Mouse (Mus musculus) kidney, adult 18-20 months (tissue): ENCODE data around the gene Slc9b1.

Experiments used
- DNase-seq: peaks from one replicate; pipeline ENCODE4 v3.0.0; 2021

The Slc9b1 gene

GRCm38 (mm10) chr3:135347739-135348264 lies at the start of gene Slc9b1:
Slc9b1 (plus strand) TSS chr3:135348029.
- DNase-seq = no peak

GRCm38 (mm10) chr3:135298560-135298959 lies 49.3 kb upstream of the Slc9b1 start:
- no peak for DNase-seq

- DNase-seq = no peak
Measured at GRCm38 (mm10) chr3:135300081-135300480, 47.7 kb upstream of the Slc9b1 start.

- no peak for DNase-seq
Measured at GRCm38 (mm10) chr3:135304060-135304459, 43.8 kb upstream of the Slc9b1 start.

DNA sequence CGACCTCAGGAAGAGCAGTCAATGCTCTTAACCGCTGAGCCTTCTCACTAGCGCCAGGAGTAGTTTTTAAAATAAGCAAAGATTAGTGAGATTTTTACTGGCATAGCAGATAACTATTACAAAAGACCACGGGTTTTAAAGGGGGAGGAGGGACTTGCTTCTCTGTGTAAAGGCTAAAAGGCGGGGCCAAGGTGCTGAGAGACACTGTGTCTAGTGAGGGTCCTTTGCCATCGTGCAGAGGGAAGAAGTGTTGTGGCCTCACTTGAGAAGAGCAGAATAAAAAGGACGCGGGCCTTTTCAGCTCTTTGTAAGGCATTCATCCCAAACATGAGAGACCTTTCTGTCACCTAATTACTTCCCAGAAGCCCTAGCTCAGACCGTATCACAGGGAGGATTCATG lies 43.3 kb upstream of the Slc9b1 start:
- no peak for DNase-seq

DNA sequence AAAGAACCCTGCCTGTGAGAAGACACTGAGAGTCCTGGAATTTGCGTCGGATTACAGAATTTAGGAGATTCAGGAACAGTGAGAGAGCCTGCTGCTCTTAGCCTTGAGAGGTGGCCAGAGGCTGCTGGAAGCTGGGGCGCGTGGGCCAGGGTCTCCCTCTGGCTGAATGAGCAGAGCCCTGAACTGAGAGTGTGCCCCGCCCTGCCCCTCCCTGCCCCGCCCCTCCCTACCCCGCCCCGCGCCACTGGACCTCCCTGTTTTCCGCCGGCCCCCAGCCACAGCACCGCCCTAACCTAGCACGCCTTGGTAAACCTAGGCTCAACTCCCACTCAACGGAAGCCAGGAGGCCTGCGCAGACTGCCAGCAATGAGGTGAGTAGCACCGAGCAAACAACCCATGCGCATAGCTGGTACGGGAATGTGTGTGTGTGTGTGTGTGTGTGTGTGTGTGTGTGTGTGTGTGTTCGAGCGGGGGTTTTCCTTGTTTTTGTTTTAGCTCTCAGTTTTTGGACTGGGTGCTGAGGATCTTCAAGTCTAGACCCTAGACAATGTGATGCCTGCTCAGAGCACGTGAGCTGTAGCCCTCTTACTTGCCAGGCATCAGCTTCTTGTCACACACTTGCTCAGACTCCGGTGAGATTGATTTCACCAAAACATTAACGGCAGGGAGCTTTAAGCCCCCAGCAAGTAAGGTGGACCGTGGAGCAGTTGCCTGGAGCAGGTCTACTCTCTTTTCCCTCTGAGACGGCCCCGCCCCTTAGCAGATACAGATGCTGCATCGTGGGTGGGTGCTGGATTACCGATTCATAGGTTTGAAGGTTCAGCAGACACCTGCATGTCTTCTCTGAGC lies 40.2 kb upstream of the Slc9b1 start, which contains the start of gene Slc9b2:
Gene Slc9b2 (plus strand): TSS at position 290 of the 849 bp plus-strand sequence.
- no peak for DNase-seq

- no peak for DNase-seq
Measured at GRCm38 (mm10) chr3:135312916-135313491, 34.8 kb upstream of the Slc9b1 start.

GRCm38 (mm10) chr3:135313727-135314126 lies 34.1 kb upstream of the Slc9b1 start:
- no peak for DNase-seq

- no peak for DNase-seq
Measured at GRCm38 (mm10) chr3:135314811-135315210, 33.0 kb upstream of the Slc9b1 start.

DNA sequence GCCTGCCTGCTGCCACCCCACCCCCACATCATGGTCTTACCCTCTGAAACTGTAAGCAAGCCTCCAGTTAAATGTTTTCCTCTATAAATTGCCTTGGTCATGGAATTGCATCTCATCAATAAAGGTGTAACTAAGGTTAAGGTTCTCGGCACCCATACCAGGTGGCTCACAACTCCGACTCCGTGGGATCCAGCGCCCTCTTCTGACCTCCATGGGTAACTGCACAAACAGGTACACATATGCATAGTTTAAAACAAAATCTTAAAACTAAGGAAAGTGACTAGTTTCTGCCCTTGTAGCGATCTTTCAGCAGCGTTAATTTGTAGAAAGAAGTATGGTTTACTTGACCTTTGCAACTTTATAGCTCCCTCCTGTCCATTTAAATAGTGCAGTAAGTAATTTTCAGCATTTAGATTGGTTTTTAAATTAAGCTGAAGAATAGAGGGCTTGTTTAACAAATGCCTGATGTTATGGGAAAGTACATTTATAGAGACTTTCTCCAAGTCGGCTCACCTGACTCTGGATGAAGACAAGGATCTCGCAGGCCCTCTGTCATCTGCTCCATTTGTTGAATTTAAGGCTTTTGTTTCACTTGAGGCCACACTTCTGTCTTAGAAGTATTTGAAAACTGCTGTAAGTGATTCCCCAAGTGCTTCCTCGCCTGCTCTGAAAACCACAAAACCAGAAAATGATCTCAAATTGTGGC lies 32.0 kb upstream of the Slc9b1 start:
- DNase-seq = no peak

- no peak for DNase-seq
Measured at GRCm38 (mm10) chr3:135318331-135318730, 29.5 kb upstream of the Slc9b1 start.

GRCm38 (mm10) chr3:135324354-135324753 lies 23.5 kb upstream of the Slc9b1 start:
- no peak for DNase-seq

DNA sequence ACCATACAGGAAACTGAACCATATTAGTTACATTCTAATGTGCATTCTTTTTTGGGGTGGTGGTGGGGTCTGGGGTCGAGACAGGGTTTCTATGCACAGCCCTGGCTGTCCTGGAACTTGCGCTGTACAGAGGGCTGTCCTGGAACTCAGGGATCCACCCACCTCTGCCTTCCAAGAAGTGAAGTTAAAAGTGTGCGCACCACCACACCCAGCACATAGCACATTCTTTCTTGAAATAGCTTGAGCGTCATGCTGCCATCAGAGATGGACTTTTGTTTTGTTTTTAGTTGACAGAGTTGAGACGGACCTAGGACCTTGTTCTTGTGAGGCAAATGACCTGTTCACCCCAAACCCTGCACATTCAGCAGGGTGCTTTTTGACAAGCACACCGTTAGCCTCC lies 20.7 kb upstream of the Slc9b1 start:
- no peak for DNase-seq

DNA sequence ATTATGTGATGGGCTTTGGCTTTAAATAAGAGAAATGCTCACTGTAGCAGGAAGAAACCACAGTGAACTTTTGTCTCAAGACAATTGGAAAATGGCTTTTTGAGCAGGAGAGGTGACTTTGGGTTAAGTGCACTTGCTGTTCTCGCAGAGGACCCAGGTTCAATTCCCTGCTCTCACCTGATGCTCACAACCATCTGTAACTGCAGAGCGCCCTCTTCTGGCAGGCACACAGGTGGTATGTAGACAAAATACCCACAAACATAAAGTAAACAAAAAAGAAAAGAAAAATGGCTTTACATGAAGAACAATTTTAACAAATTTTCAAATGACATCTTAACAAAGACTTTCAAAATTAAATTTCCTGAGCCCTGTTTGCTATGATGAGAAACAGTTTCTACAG lies 20.2 kb upstream of the Slc9b1 start:
- no peak for DNase-seq

DNA sequence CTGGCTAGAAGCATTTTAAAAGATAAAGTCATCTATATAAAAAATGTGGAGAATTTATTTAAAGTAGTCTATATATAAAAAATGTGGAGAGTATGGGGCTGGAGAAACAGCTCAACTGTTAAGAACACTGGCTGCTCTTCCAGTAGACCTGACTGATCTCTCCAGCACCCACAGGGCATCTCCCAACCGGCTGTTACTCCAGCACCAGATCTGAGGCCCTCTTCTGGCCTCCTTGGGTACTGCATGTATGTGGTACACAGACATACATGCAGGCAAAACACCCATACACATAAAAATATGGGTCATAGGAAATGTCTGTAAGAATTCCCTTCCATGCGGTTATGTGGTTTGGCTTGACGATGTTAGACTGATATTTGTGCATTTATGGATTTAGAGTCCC lies 19.3 kb upstream of the Slc9b1 start:
- DNase-seq = peak; percentile 75

DNA sequence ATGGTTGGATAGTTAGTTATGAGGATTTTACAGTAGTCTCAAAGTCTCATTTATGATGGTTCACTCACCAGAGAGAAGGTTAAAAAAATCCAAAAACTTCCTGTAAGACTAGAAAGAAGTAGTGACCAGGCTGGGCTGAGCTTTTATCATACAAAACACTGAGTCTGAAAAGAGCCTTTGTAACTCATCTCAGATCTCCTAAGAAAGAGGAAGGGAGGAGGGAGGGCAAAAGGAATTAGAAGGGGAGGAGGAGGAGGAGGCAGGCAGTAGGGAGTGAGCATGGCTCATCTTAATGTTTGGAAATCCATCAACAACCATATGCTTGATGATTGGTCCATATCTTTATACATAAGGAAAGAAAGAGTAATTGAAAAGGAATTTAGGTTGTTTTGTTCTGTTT lies 15.1 kb upstream of the Slc9b1 start:
- no peak for DNase-seq

GRCm38 (mm10) chr3:135333763-135334162 lies 14.1 kb upstream of the Slc9b1 start:
- no peak for DNase-seq

DNA sequence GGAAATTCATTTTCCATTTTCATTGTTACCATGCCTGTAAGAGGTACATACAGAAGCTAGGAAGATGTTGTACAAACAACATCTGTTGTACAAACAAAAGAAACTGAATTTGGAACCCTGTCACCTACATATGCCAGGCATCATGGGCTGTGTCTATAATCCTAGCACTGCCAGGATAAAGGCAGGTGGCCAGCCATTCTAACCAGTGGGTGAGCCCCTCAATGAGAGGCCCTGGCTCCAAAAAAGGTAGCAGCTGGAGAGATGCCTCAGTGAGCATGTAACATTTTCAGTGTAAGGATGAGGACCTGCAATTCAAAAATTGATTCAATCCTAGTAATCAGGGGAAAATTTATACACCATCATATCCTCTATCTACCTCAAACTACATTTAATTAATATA lies 1.2 kb downstream of the Slc9b1 start:
- DNase-seq = no peak

- no peak for DNase-seq
Measured at GRCm38 (mm10) chr3:135351857-135352256, 4.0 kb downstream of the Slc9b1 start.

GRCm38 (mm10) chr3:135357394-135357793 lies 9.6 kb downstream of the Slc9b1 start:
- no peak for DNase-seq

GRCm38 (mm10) chr3:135375836-135376235 lies 28.0 kb downstream of the Slc9b1 start:
- DNase-seq = no peak

DNA sequence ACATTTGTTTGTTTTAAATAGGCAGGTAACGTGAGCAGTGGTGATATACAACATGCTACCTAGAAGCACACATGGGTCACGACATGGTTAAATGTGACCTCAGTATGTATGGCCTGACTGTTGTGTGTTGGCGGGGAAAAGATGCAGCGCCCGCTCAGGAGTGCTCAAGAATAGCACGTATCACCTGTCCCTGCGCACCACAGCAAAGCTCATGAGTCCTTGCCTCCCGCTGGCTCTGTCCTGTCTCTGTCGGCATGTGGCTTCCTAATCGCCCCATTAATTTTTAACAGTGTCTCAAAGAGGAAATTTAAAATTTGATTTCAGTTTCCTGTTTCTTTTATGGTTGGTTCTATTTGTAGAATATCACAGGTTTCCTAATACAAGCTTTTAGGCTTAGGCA lies 29.6 kb downstream of the Slc9b1 start:
- no peak for DNase-seq

GRCm38 (mm10) chr3:135379868-135380267 lies 32.0 kb downstream of the Slc9b1 start:
- DNase-seq = no peak

DNA sequence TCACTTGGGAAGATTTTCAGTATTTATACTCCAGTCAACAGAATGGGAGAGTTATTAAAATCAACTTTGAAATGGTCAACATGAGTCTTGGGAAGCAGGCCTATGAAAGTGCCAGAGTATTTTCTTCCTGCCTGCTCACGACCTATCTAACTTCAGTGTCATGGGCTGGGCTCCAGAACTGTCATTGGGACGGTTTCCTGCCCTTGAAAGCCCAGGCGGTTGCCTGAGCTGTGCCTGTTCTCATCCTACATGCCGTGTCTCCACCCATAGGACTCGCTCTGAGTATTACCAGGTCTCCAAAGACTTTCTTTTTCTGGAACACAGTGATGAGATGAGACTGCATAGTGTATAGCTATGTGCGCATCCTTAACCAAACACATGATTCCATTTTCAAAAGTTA lies 45.4 kb downstream of the Slc9b1 start:
- DNase-seq = peak; percentile 18
